Mouse (Mus musculus): ENCODE data around the gene Rhbdf1.

DNA sequence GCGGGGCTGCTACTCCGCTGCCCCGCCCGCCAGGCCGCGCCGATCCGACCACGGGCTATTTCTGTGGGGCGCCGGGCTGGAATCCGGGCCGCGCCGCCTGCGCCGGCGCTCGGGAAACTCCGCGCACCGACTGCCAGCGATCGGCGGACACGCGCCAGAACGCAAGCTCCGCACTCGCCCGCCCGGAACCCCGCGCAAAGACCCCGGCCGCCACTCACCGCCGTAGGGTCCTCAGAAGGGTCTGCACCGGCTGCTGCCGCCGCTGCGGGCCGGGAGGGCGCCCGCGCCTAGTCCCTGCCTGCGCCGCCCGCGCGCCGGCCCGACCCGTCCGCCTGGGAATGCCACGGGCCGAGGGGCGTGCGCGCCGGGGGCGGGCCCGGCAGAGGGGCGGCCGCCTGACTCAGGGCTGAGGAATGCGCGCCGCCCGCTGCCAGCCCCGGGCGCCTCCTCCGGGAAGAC is at the start of gene Rhbdf1:
- TF ChIP-seq CTCF (IDR thresholded peaks at IDR 0.05) (no peak), EP300 (IDR thresholded peaks at IDR 0.05) (no peak)
